Mouse (Mus musculus) heart, postnatal 0 days (tissue): Measurements from ENCODE around the gene Maip1.

ENCODE experiments used
- CTCF ChIP-seq: IDR thresholded peaks from 2 replicates; pipeline ENCODE4 v1.5.1; 2016; ENCODE audit warnings: antibody characterized with exemption, control low read depth, low read depth
- EP300 ChIP-seq: IDR thresholded peaks from 2 replicates; pipeline ENCODE4 v1.6.1; 2016; ENCODE audit warnings: antibody characterized with exemption, low read depth

- TF ChIP-seq CTCF (no peak), EP300 (no peak)
Measured at GRCm38 (mm10) chr1:57400321-57400720, 5.8 kb upstream of the Maip1 start.
